Mouse (Mus musculus) thymus, postnatal 10 days (tissue): ENCODE measurements at regions not wholly inside any gene's neighbourhood (a gene's known extent, or its start where the extent isn't known, plus 50 kb on each side); places are given as distances from the start of the nearest gene placed in this dataset.

Experiments used
- DNase-seq, 2 experiments: peaks; one replicate each; pipeline ENCODE4 v3.0.0; 2021; ENCODE audit warnings: low spot score in 2 of 2

GRCm38 (mm10) chr10:117556027-117556789 lies 73.1 kb upstream of the Cpm start:
- no peak for DNase-seq

- no peak for DNase-seq
Measured at GRCm38 (mm10) chr10:117555542-117555941, 73.8 kb upstream of the Cpm start.

DNA sequence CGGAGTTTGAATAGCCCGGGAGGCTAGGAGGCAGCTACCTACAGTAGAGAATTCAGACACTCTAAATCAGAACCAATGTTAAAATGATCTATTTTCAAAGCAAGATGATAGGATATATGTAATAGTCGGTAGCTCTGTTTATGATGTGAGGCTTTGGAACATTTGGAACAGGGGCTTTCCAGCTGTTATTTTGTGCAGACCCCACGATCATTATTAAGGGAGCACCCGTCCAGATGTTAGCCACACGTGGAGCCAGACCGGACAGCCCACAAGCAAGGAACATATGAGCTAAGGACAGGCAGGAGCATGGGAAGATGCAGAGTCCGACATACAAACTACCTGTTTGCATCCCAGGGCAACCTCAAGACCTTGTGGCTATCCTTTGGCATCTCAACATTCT lies 74.3 kb upstream of the Cpm start:
- DNase-seq = no peak

DNA sequence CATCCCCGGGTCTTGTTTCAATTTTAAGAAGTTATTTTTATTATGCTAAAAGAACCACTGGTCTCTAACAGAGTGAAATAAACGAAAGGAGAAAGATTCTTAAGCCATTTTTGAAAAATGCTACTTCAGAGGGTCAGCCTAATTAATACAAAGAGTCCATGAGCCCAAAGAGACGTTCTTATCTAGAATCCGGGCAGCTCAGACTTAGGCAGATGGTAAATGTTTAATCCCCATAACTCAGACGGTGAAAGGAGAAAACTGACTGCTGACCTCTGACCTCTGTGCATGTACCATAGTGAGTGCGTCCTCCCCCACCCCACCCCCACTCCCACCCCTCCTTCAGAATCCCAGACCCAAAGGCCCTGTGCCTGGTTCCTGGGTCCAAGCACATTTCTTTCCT lies 74.8 kb upstream of the Cpm start:
- no peak for DNase-seq

DNA sequence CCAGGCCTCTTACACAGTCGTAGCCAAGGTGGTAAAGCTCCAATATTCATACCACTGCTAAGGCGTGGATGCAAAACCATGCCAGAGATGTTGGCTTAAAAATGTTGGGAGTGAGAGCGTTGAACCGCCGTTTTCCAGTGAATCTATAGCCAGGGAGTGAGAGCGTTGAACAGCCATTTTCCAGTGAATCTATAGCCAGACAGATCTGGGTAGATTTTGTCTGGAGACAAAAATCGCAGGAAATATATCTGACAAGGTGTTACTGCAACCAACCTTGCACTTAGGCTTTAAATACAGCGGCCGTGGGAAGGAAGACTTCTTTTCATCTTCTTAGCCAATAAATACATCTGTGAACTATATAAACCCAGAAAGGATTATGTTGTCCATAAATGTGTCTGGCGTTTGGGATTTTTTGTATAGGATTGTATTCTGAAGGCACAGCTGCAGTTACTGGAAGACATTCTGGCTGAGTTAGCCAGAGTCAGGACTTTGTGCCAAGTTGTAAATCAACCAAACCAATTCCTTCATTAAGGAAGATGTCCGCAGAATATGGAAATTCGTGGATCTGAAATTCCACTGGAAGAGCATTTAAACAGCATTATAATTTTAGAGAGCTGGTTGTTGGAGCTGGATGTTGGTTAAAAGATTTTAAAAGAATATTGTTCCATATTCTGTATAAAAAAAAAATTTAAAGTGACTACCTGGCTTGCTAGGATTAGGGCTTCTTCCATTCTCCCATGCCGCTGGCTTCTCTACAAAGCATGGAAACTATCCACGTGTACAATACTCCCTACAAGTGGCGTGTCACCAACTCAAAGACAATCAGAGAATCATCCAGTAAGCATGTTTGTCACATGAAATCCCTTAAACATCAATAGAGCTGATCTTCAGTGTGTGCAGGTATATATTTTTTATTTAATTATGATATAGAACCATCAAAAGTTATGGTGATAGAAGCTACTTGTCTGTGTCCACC lies 75.8 kb upstream of the Cpm start:
- DNase-seq = no peak

- DNase-seq = no peak
Measured at GRCm38 (mm10) chr10:117552049-117552652, 77.1 kb upstream of the Cpm start.

DNA sequence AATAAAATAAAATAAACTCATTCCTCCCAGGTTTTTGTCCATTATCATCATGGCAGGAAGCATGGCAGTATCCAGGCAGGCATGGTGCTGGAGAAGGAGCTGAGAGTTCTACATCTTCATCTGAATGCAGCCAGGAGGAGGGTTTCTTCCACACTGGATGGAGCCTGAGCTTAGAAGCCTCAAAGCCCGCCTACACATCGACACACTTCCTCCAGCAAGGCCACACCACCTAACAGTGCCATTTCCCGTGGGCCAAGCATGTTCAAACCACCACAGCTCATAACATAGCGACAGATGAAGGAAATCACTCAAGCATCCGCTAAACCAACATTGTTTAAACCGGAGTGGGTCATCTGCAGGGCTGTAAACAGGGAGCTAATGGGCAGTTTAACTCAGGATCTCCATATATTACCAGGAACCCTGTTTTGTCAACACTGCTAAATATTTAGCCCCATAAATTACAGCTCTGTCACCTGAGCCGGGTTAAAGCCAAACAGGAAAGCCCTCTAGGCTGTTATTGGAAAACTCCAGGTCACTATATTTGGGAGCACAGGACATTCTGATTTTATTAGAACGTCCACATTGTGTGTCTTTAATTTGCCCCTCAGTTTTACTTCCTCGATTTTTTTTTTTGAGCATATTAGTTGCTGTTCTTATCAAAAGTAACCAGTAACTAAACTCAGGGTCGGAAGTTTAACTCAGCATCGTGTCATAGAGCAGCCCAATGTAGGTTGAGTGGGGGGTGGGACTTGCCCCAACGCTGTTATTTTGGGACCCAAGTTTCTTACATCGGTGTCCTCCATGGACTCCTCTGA lies 77.9 kb upstream of the Cpm start:
- no peak for DNase-seq

GRCm38 (mm10) chr10:117549854-117550605 lies 79.3 kb upstream of the Cpm start:
- no peak for DNase-seq

- DNase-seq = no peak
Measured at GRCm38 (mm10) chr10:117549506-117549830, 79.8 kb upstream of the Cpm start.

- no peak for DNase-seq
Measured at GRCm38 (mm10) chr10:117548775-117549505, 80.4 kb upstream of the Cpm start.

DNA sequence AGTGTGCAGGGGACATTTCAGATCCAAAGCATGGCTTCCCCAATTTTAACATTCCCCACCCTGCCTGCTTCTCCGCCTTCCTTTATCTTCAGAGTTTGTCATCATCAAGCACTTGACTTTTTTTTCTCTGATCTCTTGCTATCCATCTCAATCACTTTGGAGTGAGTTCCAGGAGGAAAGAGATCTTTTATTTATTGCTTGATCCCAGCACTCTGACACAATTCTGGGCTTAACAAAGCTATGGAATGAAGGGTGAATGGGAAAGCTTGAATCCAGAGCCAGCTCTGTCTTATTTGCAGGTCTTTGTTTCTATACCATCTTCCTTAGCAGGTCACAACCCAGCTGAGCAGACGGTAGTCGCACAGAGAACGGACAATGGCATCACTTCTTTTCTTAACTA lies 81.0 kb upstream of the Cpm start:
- no peak for DNase-seq

DNA sequence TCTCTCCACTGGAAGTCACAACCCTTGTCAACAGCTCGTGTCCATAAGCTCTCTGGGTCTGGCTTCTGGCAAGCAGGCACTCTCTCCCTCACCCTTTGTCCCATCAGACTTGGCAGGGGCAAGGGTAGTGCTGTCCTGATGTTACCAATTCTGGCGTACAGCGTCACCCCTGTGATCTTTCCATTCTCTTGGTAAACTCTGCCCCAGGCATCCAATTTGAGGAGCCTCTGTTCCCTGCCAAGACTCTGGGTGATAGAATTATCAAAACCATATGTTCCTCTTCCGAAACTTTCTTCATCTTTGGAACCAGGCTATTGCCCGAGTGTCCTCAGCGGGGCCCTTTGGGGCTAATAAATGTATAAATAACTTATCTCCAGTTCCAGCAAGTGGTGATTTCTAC lies 82.0 kb upstream of the Cpm start:
- no peak for DNase-seq

- no peak for DNase-seq
Measured at GRCm38 (mm10) chr10:117545842-117546631, 83.3 kb upstream of the Cpm start.

- no peak for DNase-seq
Measured at GRCm38 (mm10) chr10:117544680-117545546, 84.4 kb upstream of the Cpm start.

GRCm38 (mm10) chr10:117543995-117544679 lies 85.2 kb upstream of the Cpm start:
- DNase-seq = no peak

DNA sequence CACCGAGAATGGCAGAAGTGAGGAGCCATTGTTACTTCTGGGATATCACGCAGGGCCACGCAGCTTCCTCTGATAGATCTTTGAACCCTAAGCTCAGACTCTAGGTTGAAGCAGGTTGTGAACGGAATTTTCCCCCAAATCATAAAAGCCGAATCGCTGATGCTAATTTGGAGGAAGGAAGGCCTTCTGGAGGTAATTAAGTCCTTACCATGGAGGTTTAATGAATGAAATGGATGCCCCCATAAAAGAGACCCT lies 85.7 kb upstream of the Cpm start:
- no peak for DNase-seq

- no peak for DNase-seq
Measured at GRCm38 (mm10) chr10:117542886-117543695, 86.2 kb upstream of the Cpm start.
